Mouse (Mus musculus) limb, embryonic 11.5 days (tissue): Measurements from ENCODE around the gene Tnnc1. TPM values are rescaled to one million over a fixed set of nuclear protein-coding genes. Genes with fewer than 3 reads are reported as not detected.

Experiments used
- ATAC-seq: fragments of 200-750 bp; cut with Nextera tagmentation; 2 replicates; pipeline ENCODE4 v1.8.0; 2017; ENCODE audit warnings: low read depth; ENCODE audit not compliant: insufficient number of reproducible peaks, low FRiP score, low TSS enrichment
- DNase-seq: peaks from one replicate; pipeline ENCODE4 v3.0.0-alpha.2; 2015; ENCODE audit warnings: low spot score
- H3K27ac ChIP-seq: fragments of 300-500 bp; sonication (generic); replicated peaks from 2 replicates; pipeline ENCODE4 v1.5.1; 2014; ENCODE audit warnings: low read depth, mild to moderate bottlenecking, low read length
- H3K27me3 ChIP-seq: fragments of 300-500 bp; sonication (generic); 2 replicates; pipeline ENCODE4 v1.6.1; 2014; ENCODE audit warnings: mild to moderate bottlenecking, low read length, mixed read lengths; ENCODE audit not compliant: control insufficient read depth, insufficient read depth
- H3K36me3 ChIP-seq: fragments of 300-500 bp; sonication (generic); 2 replicates; pipeline ENCODE4 v1.6.1; 2014; ENCODE audit warnings: mild to moderate bottlenecking, low read length, moderate library complexity, mixed read lengths; ENCODE audit not compliant: control insufficient read depth, insufficient read depth
- H3K4me1 ChIP-seq: fragments of 300-500 bp; sonication (generic); 2 replicates; pipeline ENCODE4 v1.6.1; 2014; ENCODE audit warnings: low read length, mixed read lengths; ENCODE audit not compliant: control insufficient read depth, insufficient read depth
- H3K4me2 ChIP-seq: fragments of 300-500 bp; sonication (generic); 2 replicates; pipeline ENCODE4 v1.6.1; 2014; ENCODE audit warnings: low read depth, mild to moderate bottlenecking, moderate library complexity; ENCODE audit not compliant: severe bottlenecking
- H3K4me3 ChIP-seq: fragments of 300-500 bp; sonication (generic); 2 replicates; pipeline ENCODE4 v1.5.1; 2014; ENCODE audit warnings: low read depth, low read length
- H3K9ac ChIP-seq: fragments of 300-500 bp; sonication (generic); 2 replicates; pipeline ENCODE4 v1.6.1; 2014; ENCODE audit warnings: mild to moderate bottlenecking, low read length
- H3K9me3 ChIP-seq: fragments of 300-500 bp; sonication (generic); 2 replicates; pipeline ENCODE4 v1.6.1; 2016; ENCODE audit warnings: low read length; ENCODE audit not compliant: control insufficient read depth
- WGBS: fragments of 180-500 bp; shearing (Covaris S2); extraction: QIAGEN DNeasy Blood & Tissue Kit; methylation state at CpG from one replicate; pipeline ENCODE4 v1.1.7; 2014; 5-methylcytosine and 5-hydroxymethylcytosine counted together
- polyA plus RNA-seq: library from polyadenylated mRNA; unstranded; fragments of >200 nt; fragmentation: Nextera tagmentation; extraction: Ambion mirVana; gene quantifications from 2 replicates; pipeline ENCODE4 v1.2.1, GENCODE M21; 2014

The Tnnc1 gene
- polyA plus RNA-seq, 1 experiment from 2014 or later = 18.7 TPM

- H3K9ac ChIP-seq = no peak overlapping the region
- H3K4me2 ChIP-seq = no peak overlapping the region
- no peaks in the 10 kb centered on the region for H3K27me3 ChIP-seq
- H3K4me1 ChIP-seq = 0 out of 2 replicates have a peak, but pooled peaks cover 2% of the 10 kb centered on the region
- H3K4me3 ChIP-seq = no peak overlapping the region
- 92% methylated on average over 6 of the region's 6 CpGs for WGBS
- DNase-seq (no peak), ATAC-seq (no peak)
- H3K27ac ChIP-seq = no peak overlapping the region
- peaks cover under 1% of the 10 kb centered on the region; the same call in 1 of the 2 replicates for H3K36me3 ChIP-seq
- H3K9me3 ChIP-seq = no peaks in the 10 kb centered on the region
Measured at GRCm38 (mm10) chr14:31248396-31248795, 40.3 kb downstream of the Tnnc1 start.

GRCm38 (mm10) chr14:31250222-31251083 is 42.3 kb downstream of the Tnnc1 start:
- peaks cover 12% of the 10 kb centered on the region for H3K36me3 ChIP-seq
- no peaks in the 10 kb centered on the region for H3K9me3 ChIP-seq
- peak overlapping the region; percentile 95 for H3K9ac ChIP-seq
- H3K4me3 ChIP-seq = peak overlapping the region; percentile 98
- H3K4me1 ChIP-seq = 0 out of 2 replicates have a peak, but pooled peaks cover 2% of the 10 kb centered on the region
- WGBS = 22% methylated on average over 38 of the region's 38 CpGs
- H3K27me3 ChIP-seq = no peaks in the 10 kb centered on the region
- H3K4me2 ChIP-seq = peak overlapping the region; percentile 68
- H3K27ac ChIP-seq = peak overlapping the region; percentile 84; the same call in 1 of the 2 replicates
- no peak for DNase-seq
- no peak; the same call in 1 of the 2 replicates for ATAC-seq

GRCm38 (mm10) chr14:31251084-31251604 is 43.0 kb downstream of the Tnnc1 start, which contains the start of the genes Phf7 and Bap1:
TSS of gene Phf7 (minus strand) at chr14:31251317.
TSS of gene Bap1 (plus strand) at chr14:31251450.
- Histone ChIP-seq H3K4me1 (0 out of 2 replicates have a peak, but pooled peaks cover 2% of the 10 kb centered on the region), H3K9ac (peak within 1 kb of the TSS; percentile 95), H3K4me3 (peak within 1 kb of the TSS; percentile 98), H3K4me2 (peak within 1 kb of the TSS; percentile 68), H3K36me3 (peaks cover 19% of the 10 kb centered on the region), H3K27me3 (no peaks in the 10 kb centered on the region), H3K9me3 (no peaks in the 10 kb centered on the region), H3K27ac (peak within 1 kb of the TSS; percentile 84)
- WGBS = under 1% methylated on average over 64 of the region's 75 CpGs
- DNase-seq (peak; percentile 99), ATAC-seq (peak; percentile 88)

GRCm38 (mm10) chr14:31251626-31252025 is 43.5 kb downstream of the Tnnc1 start:
- Histone ChIP-seq H3K36me3 (peaks cover 24% of the 10 kb centered on the region), H3K9ac (peak overlapping the region; percentile 95), H3K4me3 (peak overlapping the region; percentile 98), H3K27ac (no peak overlapping the region; the same call in 1 of the 2 replicates), H3K4me2 (peak overlapping the region; percentile 68), H3K9me3 (no peaks in the 10 kb centered on the region), H3K27me3 (no peaks in the 10 kb centered on the region), H3K4me1 (0 out of 2 replicates have a peak, but pooled peaks cover 2% of the 10 kb centered on the region)
- DNase-seq (no peak), ATAC-seq (0 out of 2 replicates have a peak, but pooled peaks have one; percentile 40)
- WGBS = 3% methylated on average over 18 of the region's 18 CpGs

- H3K27me3 ChIP-seq = no peaks in the 10 kb centered on the region
- H3K27ac ChIP-seq = no peak overlapping the region
Measured at GRCm38 (mm10) chr14:31252091-31252490, 44.0 kb downstream of the Tnnc1 start.

GRCm38 (mm10) chr14:31258476-31259050 is 50.5 kb downstream of the Tnnc1 start:
- Histone ChIP-seq H3K27me3 (no peaks in the 10 kb centered on the region), H3K4me3 (no peak overlapping the region), H3K27ac (no peak overlapping the region), H3K9ac (no peak overlapping the region), H3K4me1 (no peaks in the 10 kb centered on the region), H3K36me3 (peaks cover 52% of the 10 kb centered on the region), H3K9me3 (no peaks in the 10 kb centered on the region), H3K4me2 (no peak overlapping the region)
- ATAC-seq (no peak), DNase-seq (no peak)
- WGBS = 96% methylated on average over 14 of the region's 14 CpGs

More at GRCm38 (mm10) chr14:31252091-31252490, 44.0 kb downstream of the Tnnc1 start:
- Histone ChIP-seq H3K9ac (peak overlapping the region; percentile 95), H3K4me1 (0 out of 2 replicates have a peak, but pooled peaks cover 2% of the 10 kb centered on the region), H3K4me2 (peak overlapping the region; percentile 68), H3K9me3 (no peaks in the 10 kb centered on the region), H3K4me3 (peak overlapping the region; percentile 98), H3K36me3 (peaks cover 27% of the 10 kb centered on the region)
- DNase-seq (no peak), ATAC-seq (no peak)
- 91% methylated on average over 5 of the region's 5 CpGs for WGBS

- peaks cover 42% of the 10 kb centered on the region for H3K36me3 ChIP-seq
- no peaks in the 10 kb centered on the region for H3K9me3 ChIP-seq
- 96% methylated on average over 4 of the region's 4 CpGs for WGBS
- H3K4me1 ChIP-seq = no peaks in the 10 kb centered on the region
- H3K4me2 ChIP-seq = no peak overlapping the region
- DNase-seq = no peak
- H3K27me3 ChIP-seq = no peaks in the 10 kb centered on the region
- no peak overlapping the region for H3K27ac ChIP-seq
- no peak overlapping the region for H3K9ac ChIP-seq
- H3K4me3 ChIP-seq = no peak overlapping the region
- no peak for ATAC-seq
Measured at GRCm38 (mm10) chr14:31260374-31260773, 52.3 kb downstream of the Tnnc1 start.

GRCm38 (mm10) chr14:31260932-31261331 is 52.8 kb downstream of the Tnnc1 start:
- Histone ChIP-seq H3K4me2 (no peak overlapping the region), H3K9me3 (no peaks in the 10 kb centered on the region), H3K27ac (no peak overlapping the region), H3K4me1 (no peaks in the 10 kb centered on the region), H3K9ac (no peak overlapping the region), H3K36me3 (peaks cover 37% of the 10 kb centered on the region), H3K4me3 (no peak overlapping the region), H3K27me3 (no peaks in the 10 kb centered on the region)
- ATAC-seq (no peak), DNase-seq (no peak)
- 96% methylated on average over 9 of the region's 9 CpGs for WGBS
